Mouse (Mus musculus) layer of hippocampus, postnatal 25 days (tissue): ENCODE data around the gene Disp3. TPM values are rescaled to one million over a fixed set of nuclear protein-coding genes. Genes with fewer than 3 reads are reported as not detected.
A peak's percentile ranks its signal among the peaks of the same experiment; 100 is the strongest.

Experiments used
- DNase-seq, 2 experiments: peaks; one replicate each; pipeline ENCODE4 v3.0.0; 2022; ENCODE audit warnings: mixed read lengths in 2 of 2, low spot score in 1 of 2; ENCODE audit errors: extremely low spot score in 1 of 2
- total RNA-seq, 2 experiments: library from RNA; stranded (reverse); gene quantifications; 2 replicates each; pipeline ENCODE4 v1.2.3; 2021

Gene Disp3
- total RNA-seq, 2 experiments from 2014 or later = 32.4 to 33.6 TPM

- no peak for DNase-seq
Measured at GRCm38 (mm10) chr4:148291849-148292248, 4.1 kb upstream of the Disp3 start.

GRCm38 (mm10) chr4:148291080-148291479 is 3.3 kb upstream of the Disp3 start:
- no peak for DNase-seq

- DNase-seq = peak; percentile 87 to 96
Measured at GRCm38 (mm10) chr4:148288055-148288549, 337 bp upstream of the Disp3 start.

DNA sequence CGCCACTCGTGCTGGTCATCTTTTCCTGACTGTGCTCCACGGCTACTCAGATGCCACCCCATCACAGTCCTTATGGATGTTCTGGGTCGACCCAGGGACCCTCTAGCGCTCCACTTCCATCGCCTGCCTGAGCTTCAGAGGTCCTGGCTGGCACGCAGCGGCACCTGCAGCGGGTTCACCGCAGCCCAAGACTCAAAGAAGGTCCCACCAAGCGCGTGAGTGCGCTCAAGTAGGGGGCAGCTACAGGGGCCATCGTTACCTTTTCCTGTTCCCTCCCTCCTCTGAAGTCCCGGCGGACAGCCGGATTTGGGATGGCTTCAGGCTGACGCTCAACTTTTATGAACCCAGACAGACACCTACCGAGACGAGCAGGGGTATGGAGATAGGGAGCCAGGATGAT is 724 bp downstream of the Disp3 start:
- no peak for DNase-seq

DNA sequence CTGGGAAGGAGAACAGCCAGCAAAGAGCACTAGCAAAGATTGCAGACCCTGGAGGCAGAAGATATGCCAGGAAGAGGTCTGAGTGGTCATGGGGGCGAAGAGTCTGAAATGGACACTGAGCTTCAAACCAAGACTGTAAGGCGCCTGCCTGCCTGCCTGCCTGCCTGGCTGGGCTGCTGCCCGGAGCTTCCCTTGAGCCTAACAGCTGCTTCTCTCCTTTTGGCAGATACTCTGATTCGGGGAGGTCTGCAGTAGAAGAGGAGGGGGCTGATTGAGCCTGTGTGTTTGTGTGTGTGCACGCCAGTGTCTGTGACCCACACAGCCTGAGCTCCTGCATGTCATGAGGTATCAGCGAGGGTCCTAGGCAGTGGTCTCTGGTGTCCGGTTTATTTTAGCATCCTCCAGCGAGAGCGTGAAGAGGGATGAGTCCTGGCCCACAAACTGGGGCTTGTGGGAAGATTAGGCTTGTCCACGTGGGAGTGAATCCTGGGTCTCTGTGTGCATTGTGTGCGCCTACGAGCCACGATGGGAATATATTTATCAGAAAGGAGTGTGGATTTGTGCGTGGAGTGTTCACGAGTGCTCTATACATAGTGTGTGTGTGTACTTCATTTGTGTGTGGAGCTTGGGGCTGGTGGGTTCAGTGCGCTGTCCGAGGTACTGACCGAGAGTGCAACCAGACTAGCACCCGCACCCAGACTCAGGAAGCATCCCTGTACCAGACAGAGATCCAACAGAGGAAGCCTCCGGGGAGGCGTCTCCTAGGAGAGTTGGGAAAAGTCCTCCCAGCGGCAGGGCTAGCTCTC is 1.3 kb downstream of the Disp3 start:
- DNase-seq = peak in 1 of 2 experiments; percentile 38

DNA sequence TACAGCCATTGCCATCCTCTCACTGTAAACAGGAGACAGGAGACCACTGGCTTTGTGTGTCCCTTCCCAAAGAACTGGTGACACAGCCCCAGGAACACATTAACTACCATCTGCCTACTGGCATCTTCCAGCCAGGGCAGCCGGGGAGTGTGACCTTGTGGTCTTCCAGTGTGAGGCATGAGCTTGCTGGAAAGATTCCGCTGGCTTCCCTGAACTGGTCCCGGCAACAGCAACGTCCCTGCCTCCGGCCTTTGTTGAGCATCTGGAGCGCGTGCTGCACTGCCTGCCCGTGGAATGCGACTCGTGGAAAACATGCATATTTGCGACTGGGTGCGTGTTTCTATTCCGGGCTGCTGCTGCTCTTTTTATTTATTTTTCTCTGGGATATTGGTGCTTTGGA is 3.5 kb downstream of the Disp3 start:
- no peak for DNase-seq

DNA sequence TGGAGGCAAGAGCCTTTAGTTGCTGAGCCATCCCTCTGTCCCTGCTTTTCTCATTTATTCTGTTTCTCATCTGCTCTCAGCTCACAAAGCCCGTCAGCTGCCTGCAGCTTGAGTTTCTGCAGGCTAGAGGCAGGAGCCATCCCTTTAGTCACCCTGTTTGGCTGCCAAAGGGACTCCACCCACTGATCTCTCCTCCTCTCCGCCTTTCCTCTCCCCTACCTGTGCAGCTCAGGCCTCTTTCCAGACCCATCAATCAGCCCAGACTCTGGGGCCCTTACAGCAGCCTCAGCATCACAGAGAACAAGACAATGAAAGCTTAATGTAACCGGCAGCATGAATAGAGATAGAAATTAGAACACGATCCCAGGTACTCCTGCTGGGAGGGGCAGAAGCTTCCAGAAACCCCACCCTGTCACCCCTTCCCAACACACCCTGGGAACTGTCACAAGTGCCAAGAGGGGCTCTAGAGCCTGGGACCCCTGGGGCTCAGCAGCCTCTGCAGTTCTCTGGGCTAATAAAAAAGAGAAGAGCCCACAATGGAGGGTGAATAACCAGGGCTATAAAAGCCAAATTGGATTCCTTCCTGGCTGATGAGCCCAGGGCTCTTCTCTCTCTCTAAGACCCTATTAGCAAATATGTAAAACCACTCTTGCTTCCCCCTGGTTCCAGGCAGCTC is 10.8 kb downstream of the Disp3 start:
- no peak for DNase-seq

- no peak for DNase-seq
Measured at GRCm38 (mm10) chr4:148274671-148275070, 13.1 kb downstream of the Disp3 start.

- DNase-seq = no peak
Measured at GRCm38 (mm10) chr4:148273229-148273628, 14.5 kb downstream of the Disp3 start.

- no peak for DNase-seq
Measured at GRCm38 (mm10) chr4:148271656-148272055, 16.1 kb downstream of the Disp3 start.

DNA sequence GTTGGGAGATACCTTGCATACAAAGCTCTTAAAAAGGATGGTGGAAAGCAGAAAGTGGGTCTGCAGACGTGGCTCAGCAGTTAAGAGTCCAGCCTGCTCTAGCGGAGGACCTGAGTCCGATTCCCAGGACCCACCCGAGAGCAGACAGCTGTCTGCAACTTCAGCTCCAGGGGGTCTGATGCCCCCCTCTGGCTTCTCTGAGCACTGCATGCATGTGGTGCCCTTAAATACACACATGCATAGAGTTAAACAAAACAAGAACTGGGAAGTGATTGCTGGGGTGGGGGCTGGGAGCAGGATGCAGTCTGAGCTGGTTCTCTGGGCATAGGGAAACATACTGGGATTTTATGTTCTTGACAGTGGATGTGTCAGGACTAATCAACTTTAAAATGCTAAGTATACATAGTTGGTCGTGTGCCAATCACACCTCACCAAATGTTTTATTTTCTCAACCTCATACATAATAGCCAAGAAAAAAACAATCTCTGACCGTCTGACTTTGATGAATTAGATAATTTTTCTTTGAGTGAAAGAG is 20.7 kb downstream of the Disp3 start:
- DNase-seq = no peak

GRCm38 (mm10) chr4:148259941-148260340 is 27.8 kb downstream of the Disp3 start:
- DNase-seq = no peak

DNA sequence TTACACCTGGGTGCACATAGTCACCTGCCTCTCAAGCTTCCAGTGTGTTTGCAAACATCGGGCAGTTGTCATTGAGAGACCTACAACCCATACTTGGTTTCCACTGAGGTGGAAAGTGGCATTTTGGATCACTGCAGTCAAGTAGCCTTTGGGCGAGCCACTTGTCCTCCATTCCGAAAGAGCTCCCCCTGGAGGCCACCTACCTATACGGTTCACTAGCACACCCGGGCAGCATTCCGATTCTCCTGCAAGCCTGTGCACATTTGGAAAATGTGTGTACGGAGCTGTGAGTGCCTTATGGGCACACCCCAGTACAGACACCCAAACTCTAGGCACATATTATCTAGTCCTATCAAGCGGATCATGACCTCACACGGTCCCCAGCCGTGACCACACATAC is 38.4 kb downstream of the Disp3 start:
- peak in 1 of 2 experiments; percentile 59 for DNase-seq

GRCm38 (mm10) chr4:148240387-148240786 is 47.4 kb downstream of the Disp3 start:
- peak; percentile 29 to 31 for DNase-seq

DNA sequence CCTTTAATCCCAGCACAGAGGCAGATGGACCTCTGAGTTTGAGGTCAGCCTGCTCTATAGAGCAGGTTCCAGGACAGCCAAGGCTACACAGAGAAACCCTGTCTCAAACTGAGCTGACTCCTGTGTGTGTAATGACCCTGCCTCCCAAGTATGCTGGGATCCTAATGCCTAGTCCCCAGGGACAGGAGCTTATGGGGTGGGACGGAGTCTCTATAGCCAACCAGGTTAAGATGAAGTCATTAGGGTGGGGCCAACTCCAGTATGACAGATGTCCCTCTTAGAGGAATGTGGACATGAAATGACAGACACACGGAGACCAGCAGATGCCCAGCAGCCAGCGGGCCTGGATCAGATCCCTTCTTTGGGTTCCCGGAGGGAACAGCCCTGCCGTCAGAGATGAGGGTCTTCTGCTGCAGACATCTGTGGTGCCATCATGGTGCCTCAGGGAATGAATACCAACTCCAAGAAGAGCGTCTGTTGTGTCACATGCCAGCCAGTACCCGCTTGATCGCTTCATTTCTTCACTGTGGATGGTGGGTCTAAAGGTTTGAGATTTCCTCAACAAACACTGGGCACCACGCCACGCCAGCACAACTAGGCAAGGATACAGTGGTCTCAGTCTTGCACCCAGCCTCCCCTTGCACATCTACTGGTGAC is 48.2 kb downstream of the Disp3 start:
- peak; percentile 31 to 32 for DNase-seq

- no peak for DNase-seq
Measured at GRCm38 (mm10) chr4:148238919-148239318, 48.8 kb downstream of the Disp3 start.

GRCm38 (mm10) chr4:148238218-148238617 is 49.5 kb downstream of the Disp3 start:
- no peak for DNase-seq

DNA sequence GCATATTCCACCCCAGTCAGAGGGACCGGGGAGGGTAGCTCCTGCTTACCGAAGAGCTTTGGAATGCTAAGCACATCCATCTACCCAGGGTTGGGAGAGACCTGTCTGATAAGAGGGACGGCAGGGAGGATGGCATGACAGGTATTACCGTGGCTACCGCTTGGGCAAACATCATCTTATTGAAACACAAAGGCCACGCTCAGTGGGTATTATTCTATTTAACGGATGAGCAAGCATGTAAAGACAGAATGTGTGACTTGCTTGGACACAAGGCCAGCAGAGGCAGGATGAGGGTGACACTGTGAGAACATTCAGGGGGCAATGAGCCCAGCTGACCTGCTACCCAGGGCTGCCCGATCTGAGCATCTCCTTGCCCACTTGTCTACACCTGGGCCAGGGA is 51.1 kb downstream of the Disp3 start:
- no peak for DNase-seq

DNA sequence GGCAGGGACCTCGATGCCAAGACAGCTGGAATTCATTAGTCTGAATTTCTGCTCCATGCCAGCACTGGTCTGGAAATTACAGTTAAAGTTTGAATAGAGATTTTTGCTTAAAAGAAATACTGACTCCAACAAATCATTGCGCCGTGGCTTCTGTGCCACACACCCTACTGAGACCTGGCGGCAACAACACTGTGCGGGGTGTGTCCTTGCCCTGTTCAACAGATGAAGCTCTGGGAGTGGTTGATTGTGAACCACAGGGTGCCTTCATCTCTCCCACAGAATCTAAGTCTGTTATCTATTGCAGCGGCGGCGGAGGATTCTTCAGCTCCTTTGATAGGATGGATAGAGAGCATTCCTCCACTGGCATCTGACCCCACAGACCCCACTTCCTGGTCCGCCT is 54.7 kb downstream of the Disp3 start:
- no peak for DNase-seq

DNA sequence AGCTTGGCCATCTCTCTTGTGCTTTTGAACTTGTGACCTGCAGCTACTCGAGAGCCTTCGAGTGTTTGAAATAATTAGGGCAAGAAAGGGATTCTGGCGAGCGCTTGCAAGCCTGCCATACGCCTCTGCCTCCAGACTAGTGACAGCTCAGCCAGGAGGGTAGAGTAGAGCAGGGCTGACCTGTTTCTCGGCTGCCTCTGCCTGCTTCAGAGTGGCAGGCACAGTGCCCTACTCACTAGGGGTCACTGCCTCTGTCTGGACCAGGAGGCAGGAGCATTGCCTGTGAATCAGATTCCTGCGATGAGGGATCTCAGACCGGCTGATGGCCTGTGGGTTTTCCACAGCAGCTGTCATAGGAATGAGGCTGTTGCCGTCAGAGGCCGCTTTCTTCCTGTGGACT is 55.1 kb downstream of the Disp3 start:
- no peak for DNase-seq

- DNase-seq = no peak
Measured at GRCm38 (mm10) chr4:148232124-148232523, 55.6 kb downstream of the Disp3 start.
